Mouse (Mus musculus) liver, adult 10 weeks (tissue): Measurements from ENCODE around the gene Nin. TPM values are rescaled to one million over a fixed set of nuclear protein-coding genes. Genes with fewer than 3 reads are reported as not detected.

Experiments
- polyA plus RNA-seq: library from polyadenylated mRNA; stranded (reverse); fragments of 350-450 nt; fragmentation: Illumina TruSeq; extraction: RNeasy Lipid Tissue Mini Kit (QIAGEN cat#74804); gene quantifications from one replicate; pipeline ENCODE4 v1.2.3, GENCODE M21; 2014; ENCODE audit warnings: low read depth, low replicate concordance

The Nin gene
- polyA plus RNA-seq, result 1.2 TPM

DNA sequence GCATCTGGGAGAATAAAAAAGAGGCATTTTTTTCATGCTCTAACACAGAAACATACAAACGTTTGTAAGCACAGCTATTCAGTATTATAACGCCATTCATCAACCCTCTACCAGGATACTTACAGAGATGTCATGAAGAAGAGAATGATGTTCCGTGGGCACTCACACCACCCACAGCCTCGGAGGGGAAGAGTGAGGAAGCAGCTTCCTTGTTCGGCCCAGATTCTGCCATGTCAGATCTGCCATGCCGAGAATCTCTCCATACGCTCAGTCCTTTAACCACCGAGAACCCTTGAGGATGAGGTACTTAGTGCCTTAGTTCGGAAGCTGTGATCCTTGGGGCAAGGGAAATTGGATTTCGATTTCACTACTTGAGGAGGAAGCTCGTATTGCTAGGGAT is at the start of gene Nin:
Gene Nin, minus strand, starts transcription at position 367 of the 400 bp plus-strand sequence.

GRCm38 (mm10) chr12:70153842-70154241 is 40.3 kb upstream of the Nin start, which contains the start of gene Abhd12b:
TSS of gene Abhd12b (plus strand) at chr12:70154142.

GRCm38 (mm10) chr12:69986786-69987497 is 126.6 kb downstream of the Nin start, which contains the start of gene Sav1:
TSS of gene Sav1 (minus strand) at chr12:69987002.

Other genes with a start within 250 kb of the Nin start
- gene Atl1, start 221.1 kb downstream of the Nin start, polyA plus RNA-seq, result 1.5 TPM
- gene Map4k5, start 220.5 kb downstream of the Nin start, polyA plus RNA-seq, result 20.3 TPM
- 26.0 TPM for gene Sav1, start 126.7 kb downstream of the Nin start, polyA plus RNA-seq
- gene Abhd12b, start 40.4 kb upstream of the Nin start, polyA plus RNA-seq, result not detected
- 381 TPM for gene Pygl, start 117.8 kb upstream of the Nin start, polyA plus RNA-seq
- not detected for gene Trim9, start 233.9 kb upstream of the Nin start, polyA plus RNA-seq